Mouse (Mus musculus): ENCODE measurements around the gene Arpp21. TPM values are rescaled to one million over a fixed set of nuclear protein-coding genes. Genes with fewer than 3 reads are reported as not detected.

The Arpp21 gene
- total and polyA plus RNA-seq, 3 experiments, result 0.99 to 1.3 (median 1.0) TPM

DNA sequence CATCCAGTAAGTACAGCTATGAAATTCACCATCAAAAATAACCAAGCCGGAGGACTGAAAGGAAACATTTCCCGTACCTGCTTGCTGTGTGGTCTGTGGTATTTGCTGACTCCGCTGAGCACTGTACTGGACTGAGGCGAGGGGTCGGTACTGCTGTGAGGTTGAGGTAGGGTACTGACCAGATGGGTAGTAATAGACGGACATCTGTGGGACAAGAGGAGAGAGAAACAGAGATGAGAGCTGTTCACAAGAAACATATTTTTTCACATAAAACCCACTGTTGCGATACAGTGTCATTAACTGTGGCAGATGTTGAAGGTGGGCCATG lies 116.7 kb downstream of the Arpp21 start:
- no peak overlapping the region for H3K27ac ChIP-seq
- H3K36me3 ChIP-seq (ENCODE audit: control insufficient read depth, insufficient read depth, low read length), result no peaks in the 10 kb centered on the region
- no peak for DNase-seq
- no peak overlapping the region; the same call in 1 of the 2 replicates for H3K4me3 ChIP-seq
- H3K9ac ChIP-seq (ENCODE audit: low read depth, low read length), result no peak overlapping the region
- H3K4me1 ChIP-seq (ENCODE audit: control insufficient read depth, insufficient read depth, low read length), result peaks cover 1% of the 10 kb centered on the region; the same call in 1 of the 2 replicates
- H3K79me2 ChIP-seq (replicated peaks; ENCODE audit: control insufficient read depth, insufficient read depth, low read length), result no peaks in the 10 kb centered on the region
- intact Hi-C loops (cut with DNase I), result no loop called here
- H3K27me3 ChIP-seq (ENCODE audit: control insufficient read depth, insufficient read depth, low read length), result no peaks in the 10 kb centered on the region
- 31% methylated on average over 7 of the region's 7 CpGs for WGBS
- TF ChIP-seq EP300 (IDR thresholded peaks at IDR 0.05; ENCODE audit: insufficient read depth, low read depth, low read length) (no peak), POLR2A (IDR thresholded peaks at IDR 0.05; ENCODE audit: insufficient read depth, low read depth, low read length) (no peak), CTCF (IDR thresholded peaks at IDR 0.05) (no peak)

DNA sequence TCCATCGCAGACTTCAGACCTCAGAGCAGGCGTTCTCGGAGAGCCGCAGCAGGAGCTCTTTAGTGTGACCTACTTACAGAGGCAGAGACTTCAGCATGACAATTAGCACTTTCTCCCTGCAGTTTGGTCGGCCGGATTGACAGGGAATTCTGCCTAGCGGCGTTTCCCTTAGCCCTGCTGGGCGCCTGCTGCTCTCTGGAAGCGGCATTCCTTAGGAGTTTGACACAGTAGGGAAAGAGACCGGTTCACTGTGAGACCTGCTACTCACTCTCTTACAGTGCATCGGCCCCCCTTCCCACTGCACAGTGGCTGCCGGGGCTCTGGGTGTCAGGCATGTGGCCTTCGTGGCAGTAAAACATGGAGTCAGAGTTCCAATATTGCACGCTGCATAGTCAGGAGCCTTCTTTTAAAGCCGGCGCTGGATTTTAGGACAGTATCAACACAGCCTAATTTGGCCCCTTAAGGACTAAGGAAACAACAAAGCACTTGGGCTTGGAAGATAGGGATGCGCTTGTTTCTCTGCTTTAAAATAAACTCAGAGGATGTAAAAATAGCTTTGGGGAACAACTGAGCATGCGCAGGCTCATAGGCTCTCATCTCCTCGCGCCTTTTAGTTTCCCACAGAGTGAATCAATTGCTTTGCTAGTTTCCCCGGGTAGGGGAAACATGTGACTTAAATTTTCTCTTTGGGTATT lies 117.2 kb downstream of the Arpp21 start:
- peak overlapping the region; percentile 26; the same call in 1 of the 2 replicates for H3K27ac ChIP-seq
- H3K4me3 ChIP-seq, result peak overlapping the region; percentile 4; the same call in 1 of the 2 replicates
- 4% methylated on average over 22 of the region's 22 CpGs for WGBS
- TF ChIP-seq POLR2A (IDR thresholded peaks at IDR 0.05; ENCODE audit: insufficient read depth, low read depth, low read length) (no peak), EP300 (IDR thresholded peaks at IDR 0.05; ENCODE audit: insufficient read depth, low read depth, low read length) (no peak), CTCF (IDR thresholded peaks at IDR 0.05) (no peak)
- H3K36me3 ChIP-seq (ENCODE audit: control insufficient read depth, insufficient read depth, low read length), result no peaks in the 10 kb centered on the region
- peaks cover 1% of the 10 kb centered on the region; the same call in 1 of the 2 replicates for H3K4me1 ChIP-seq (ENCODE audit: control insufficient read depth, insufficient read depth, low read length)
- H3K27me3 ChIP-seq (ENCODE audit: control insufficient read depth, insufficient read depth, low read length), result no peaks in the 10 kb centered on the region
- no peak overlapping the region for H3K9ac ChIP-seq (ENCODE audit: low read depth, low read length)
- DNase-seq, result peak; percentile 7 to 29
- intact Hi-C loops (cut with DNase I), result no loop called here
- H3K79me2 ChIP-seq (replicated peaks; ENCODE audit: control insufficient read depth, insufficient read depth, low read length), result no peaks in the 10 kb centered on the region

DNA sequence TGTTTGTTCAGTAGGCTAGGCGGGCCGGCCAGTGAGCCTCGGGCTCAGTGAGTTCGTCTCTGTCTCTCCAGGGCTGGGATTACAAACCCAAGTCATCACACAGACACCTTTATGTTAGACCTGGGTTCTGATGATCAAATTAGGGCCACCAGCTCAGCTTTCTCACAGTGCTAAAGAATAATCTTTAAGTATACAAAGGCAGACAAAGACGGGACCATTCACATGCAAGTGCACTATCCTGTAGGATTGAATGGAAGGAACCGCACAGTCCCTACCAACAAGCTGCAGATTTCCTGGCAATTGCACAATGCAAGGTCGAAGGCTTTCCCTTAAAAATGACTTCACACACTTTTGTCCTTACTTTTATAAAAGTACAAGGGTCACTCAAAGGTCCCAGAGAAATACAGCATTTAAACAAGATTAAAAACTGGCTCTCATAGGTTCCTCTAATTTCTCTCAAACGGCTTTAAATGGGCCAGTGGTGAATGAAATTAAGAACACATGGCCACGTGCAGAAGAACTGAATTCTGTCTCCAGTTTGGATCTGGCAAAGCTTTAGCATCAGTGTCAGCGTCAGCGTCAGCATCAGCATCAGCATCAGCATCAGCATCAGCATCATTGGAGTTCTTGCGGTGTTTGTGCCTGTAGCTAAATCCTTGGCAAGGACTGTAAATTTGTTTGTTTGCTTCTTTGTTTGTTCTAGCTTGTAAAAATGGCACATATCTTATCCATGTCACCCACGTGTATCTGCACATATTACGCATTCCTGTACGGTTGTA lies 117.9 kb downstream of the Arpp21 start:
- intact Hi-C loops (cut with DNase I), result no loop called here
- Histone ChIP-seq H3K36me3 (ENCODE audit: control insufficient read depth, insufficient read depth, low read length) (no peaks in the 10 kb centered on the region), H3K27ac (no peak overlapping the region), H3K4me3 (no peak overlapping the region), H3K27me3 (ENCODE audit: control insufficient read depth, insufficient read depth, low read length) (no peaks in the 10 kb centered on the region), H3K9ac (ENCODE audit: low read depth, low read length) (no peak overlapping the region), H3K4me1 (ENCODE audit: control insufficient read depth, insufficient read depth, low read length) (peaks cover 1% of the 10 kb centered on the region; the same call in 1 of the 2 replicates), H3K79me2 (replicated peaks; ENCODE audit: control insufficient read depth, insufficient read depth, low read length) (no peaks in the 10 kb centered on the region)
- no peak for TF ChIP-seq EP300 (IDR thresholded peaks at IDR 0.05; ENCODE audit: insufficient read depth, low read depth, low read length)
- no peak for DNase-seq
- WGBS, result 43% methylated on average over 15 of the region's 15 CpGs

DNA sequence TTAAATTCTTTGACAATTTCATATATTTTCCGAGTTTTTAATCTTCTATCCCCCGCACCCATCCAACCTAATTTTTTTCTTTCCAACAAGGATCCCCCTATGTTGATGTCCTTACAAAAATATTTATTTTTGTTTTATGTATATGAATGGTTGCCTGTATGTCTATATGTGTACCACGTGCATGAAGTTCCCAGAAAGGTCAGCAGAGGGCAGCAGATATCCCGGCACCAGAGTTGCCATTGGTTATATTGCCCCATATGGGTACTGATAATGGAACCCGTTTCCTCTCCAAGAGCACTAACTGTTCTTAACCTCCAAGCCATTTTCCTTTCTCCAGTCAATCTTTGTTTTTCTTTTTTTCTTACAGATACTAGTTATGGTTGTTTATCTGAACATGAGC lies 124.1 kb downstream of the Arpp21 start:
- H3K27ac ChIP-seq, result no peak overlapping the region
- no peaks in the 10 kb centered on the region for H3K27me3 ChIP-seq (ENCODE audit: control insufficient read depth, insufficient read depth, low read length)
- DNase-seq, result no peak
- no peak overlapping the region for H3K4me3 ChIP-seq
- H3K4me1 ChIP-seq (ENCODE audit: control insufficient read depth, insufficient read depth, low read length), result no peaks in the 10 kb centered on the region
- no peaks in the 10 kb centered on the region for H3K79me2 ChIP-seq (replicated peaks; ENCODE audit: control insufficient read depth, insufficient read depth, low read length)
- H3K36me3 ChIP-seq (ENCODE audit: control insufficient read depth, insufficient read depth, low read length), result no peaks in the 10 kb centered on the region
- WGBS, result 87% methylated on average over 5 of the region's 5 CpGs
- intact Hi-C loops (cut with DNase I), result no loop called here
- TF ChIP-seq EP300 (IDR thresholded peaks at IDR 0.05; ENCODE audit: insufficient read depth, low read depth, low read length) (no peak), POLR2A (IDR thresholded peaks at IDR 0.05; ENCODE audit: insufficient read depth, low read depth, low read length) (no peak), CTCF (IDR thresholded peaks at IDR 0.05) (peak; percentile 27)
- no peak overlapping the region for H3K9ac ChIP-seq (ENCODE audit: low read depth, low read length)

DNA sequence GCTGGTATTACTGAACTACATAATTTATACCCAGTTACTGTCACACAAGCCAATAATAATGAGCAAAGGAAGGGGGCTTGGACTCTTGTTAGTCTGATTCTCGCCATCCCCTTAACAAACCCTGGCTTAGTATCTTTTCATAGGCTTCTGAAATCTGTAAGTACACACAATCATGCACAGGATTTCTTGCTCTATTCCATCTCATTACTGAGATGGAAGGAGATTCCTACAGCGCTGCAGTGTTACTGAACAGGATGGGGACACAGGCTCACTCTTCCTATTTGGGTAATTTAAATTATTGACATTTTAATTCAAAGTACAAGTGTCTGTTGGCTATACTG lies 132.9 kb downstream of the Arpp21 start:
- DNase-seq, result no peak
- no peak overlapping the region for H3K4me3 ChIP-seq
- H3K27me3 ChIP-seq (ENCODE audit: control insufficient read depth, insufficient read depth, low read length), result no peaks in the 10 kb centered on the region
- H3K27ac ChIP-seq, result no peak overlapping the region
- intact Hi-C loops (cut with DNase I), result no loop called here
- H3K4me1 ChIP-seq (ENCODE audit: control insufficient read depth, insufficient read depth, low read length), result no peaks in the 10 kb centered on the region
- 69% methylated on average over 2 of the region's 2 CpGs for WGBS
- TF ChIP-seq EP300 (IDR thresholded peaks at IDR 0.05; ENCODE audit: insufficient read depth, low read depth, low read length) (no peak), CTCF (IDR thresholded peaks at IDR 0.05) (no peak), POLR2A (IDR thresholded peaks at IDR 0.05; ENCODE audit: insufficient read depth, low read depth, low read length) (no peak)
- no peak overlapping the region for H3K9ac ChIP-seq (ENCODE audit: low read depth, low read length)
- no peaks in the 10 kb centered on the region for H3K79me2 ChIP-seq (replicated peaks; ENCODE audit: control insufficient read depth, insufficient read depth, low read length)
- no peaks in the 10 kb centered on the region for H3K36me3 ChIP-seq (ENCODE audit: control insufficient read depth, insufficient read depth, low read length)

Measured in heart, adult 2 months (tissue).